Mouse (Mus musculus) hindbrain, postnatal 0 days (tissue): ENCODE data around the gene Nadk. TPM values are rescaled to one million over a fixed set of nuclear protein-coding genes. Genes with fewer than 3 reads are reported as not detected.
"Not testable (repeated sequence)": the region's sequence is repeated elsewhere in the genome, so short reads cannot be mapped to it uniquely, and the experiment has no call there.

Source experiments
- ATAC-seq: fragments of 200-750 bp; cut with Nextera tagmentation; 2 replicates; pipeline ENCODE4 v1.8.0; 2017; ENCODE audit warnings: mild to moderate bottlenecking, moderate TSS enrichment, moderate library complexity
- DNase-seq: peaks from one replicate; pipeline ENCODE4 v3.0.0-alpha.2; 2015; ENCODE audit warnings: low spot score
- H3K27ac ChIP-seq: fragments of 300-500 bp; sonication (generic); 2 replicates; pipeline ENCODE4 v1.5.1; 2014; ENCODE audit warnings: mild to moderate bottlenecking
- H3K27me3 ChIP-seq: fragments of 300-500 bp; sonication (generic); 2 replicates; pipeline ENCODE4 v1.6.1; 2014; ENCODE audit warnings: low read length, mixed read lengths; ENCODE audit not compliant: insufficient read depth
- H3K36me3 ChIP-seq: fragments of 300-500 bp; sonication (generic); 2 replicates; pipeline ENCODE4 v1.6.1; 2014; ENCODE audit warnings: low read length, mixed read lengths; ENCODE audit not compliant: insufficient read depth
- H3K4me1 ChIP-seq: fragments of 300-500 bp; sonication (generic); 2 replicates; pipeline ENCODE4 v1.6.1; 2014; ENCODE audit warnings: antibody characterized with exemption, low read length, mixed read lengths; ENCODE audit not compliant: insufficient read depth
- H3K4me2 ChIP-seq: fragments of 300-500 bp; sonication (generic); 2 replicates; pipeline ENCODE4 v1.6.1; 2014; ENCODE audit warnings: low read depth, mild to moderate bottlenecking, low read length, moderate library complexity, mixed read lengths
- H3K4me3 ChIP-seq: fragments of 300-500 bp; sonication (generic); 2 replicates; pipeline ENCODE4 v1.5.1; 2014; ENCODE audit warnings: low read length
- H3K9ac ChIP-seq: fragments of 300-500 bp; sonication (generic); replicated peaks from 2 replicates; pipeline ENCODE4 v1.6.1; 2014; ENCODE audit warnings: mild to moderate bottlenecking, low read length, moderate library complexity, mixed read lengths
- H3K9me3 ChIP-seq: fragments of 300-500 bp; sonication (generic); 2 replicates; pipeline ENCODE4 v1.6.1; 2016; ENCODE audit warnings: low read length, mixed read lengths
- CTCF ChIP-seq: IDR thresholded peaks from 2 replicates; pipeline ENCODE4 v1.5.1; 2016; ENCODE audit warnings: antibody characterized with exemption, control low read depth, low read depth
- WGBS: fragments of 180-500 bp; shearing (Covaris S2); extraction: QIAGEN DNeasy Blood & Tissue Kit; methylation state at CpG from one replicate; pipeline ENCODE4 v1.1.7; 2014; 5-methylcytosine and 5-hydroxymethylcytosine counted together
- polyA plus RNA-seq: library from polyadenylated mRNA; unstranded; fragments of >200 nt; fragmentation: Nextera tagmentation; extraction: Ambion mirVana; gene quantifications from 2 replicates; pipeline ENCODE4 v1.2.1, GENCODE M21; 2015
- total RNA-seq: library from RNA; depleted of rRNA; stranded (reverse); fragments of >200 nt; gene quantifications from 2 replicates; pipeline ENCODE4 v1.2.3, GENCODE M21; 2014

Gene Nadk
- total and polyA plus RNA-seq, 2 experiments from 2014 or later, result 57.5 to 98.6 TPM

DNA sequence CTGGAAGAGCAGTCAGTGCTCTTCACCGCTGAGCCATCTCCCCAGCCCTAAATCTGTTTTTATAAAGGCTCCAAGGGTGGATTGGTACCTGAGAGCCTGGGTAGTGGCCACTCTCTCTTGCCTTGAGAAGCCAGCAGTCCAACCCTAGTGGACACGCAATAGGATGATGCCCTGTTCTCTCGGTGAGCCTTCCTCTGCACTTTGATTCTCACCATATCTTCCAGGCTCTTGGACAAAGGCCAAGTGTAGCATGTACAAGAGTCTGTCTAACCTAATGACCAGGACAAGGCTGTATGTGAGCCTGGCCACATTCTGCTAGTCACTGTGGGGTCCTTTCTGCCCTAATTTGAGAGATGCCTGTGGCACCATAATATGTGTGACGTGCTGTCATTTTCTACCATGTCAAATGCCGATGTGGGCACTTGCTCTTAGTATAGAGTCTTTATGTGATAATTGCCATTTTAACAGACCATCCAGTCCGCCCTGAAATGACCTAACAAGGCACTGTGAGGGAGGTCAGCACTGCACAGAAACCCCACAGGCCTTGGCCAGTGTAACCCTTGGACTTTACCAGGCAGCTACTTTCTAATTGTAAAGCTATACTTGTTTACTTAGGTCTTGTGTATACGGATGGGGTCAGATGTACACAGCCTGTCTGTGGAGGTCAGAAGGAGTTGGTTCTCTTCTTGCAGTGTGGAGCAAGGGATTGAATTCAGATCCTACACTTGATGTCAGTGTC, 6.6 kb downstream of the Nadk start:
- Histone ChIP-seq H3K27me3 (no peaks in the 10 kb centered on the region), H3K4me2 (no peak overlapping the region), H3K4me1 (peaks cover 9% of the 10 kb centered on the region; the same call in 1 of the 2 replicates), H3K9me3 (no peaks in the 10 kb centered on the region), H3K4me3 (no peak overlapping the region), H3K27ac (no peak overlapping the region), H3K36me3 (no peaks in the 10 kb centered on the region), H3K9ac (no peak overlapping the region)
- no peak for TF ChIP-seq CTCF
- 94% methylated on average over 7 of the region's 7 CpGs for WGBS
- ATAC-seq (no peak), DNase-seq (no peak)

DNA sequence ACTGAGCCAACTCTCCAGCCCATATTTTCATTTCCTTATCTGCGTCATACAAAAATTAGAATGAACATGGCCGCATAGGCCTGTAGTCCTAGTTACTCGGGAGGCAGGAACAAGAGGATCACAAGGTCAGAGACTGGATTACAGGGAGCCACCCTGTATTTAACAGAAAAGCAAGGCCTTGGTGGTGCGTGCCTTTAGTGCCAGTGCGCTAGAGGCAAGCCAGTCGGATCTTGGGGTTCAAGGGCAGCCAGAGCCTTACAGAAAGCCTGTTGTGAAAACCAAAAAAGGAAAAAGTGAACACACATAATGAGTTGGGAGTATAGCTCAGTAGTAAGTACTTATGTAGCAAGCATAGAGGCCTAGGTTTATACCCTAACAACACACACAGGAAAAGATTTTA, 7.6 kb downstream of the Nadk start:
- Histone ChIP-seq H3K4me2 (no peak overlapping the region), H3K9ac (no peak overlapping the region), H3K4me1 (peaks cover 6% of the 10 kb centered on the region; the same call in 1 of the 2 replicates), H3K4me3 (no peak overlapping the region), H3K27ac (no peak overlapping the region), H3K9me3 (no peaks in the 10 kb centered on the region), H3K27me3 (no peaks in the 10 kb centered on the region), H3K36me3 (no peaks in the 10 kb centered on the region)
- DNase-seq (no peak), ATAC-seq (no peak)
- 93% methylated on average over 6 of the region's 6 CpGs for WGBS
- TF ChIP-seq CTCF, result no peak

DNA sequence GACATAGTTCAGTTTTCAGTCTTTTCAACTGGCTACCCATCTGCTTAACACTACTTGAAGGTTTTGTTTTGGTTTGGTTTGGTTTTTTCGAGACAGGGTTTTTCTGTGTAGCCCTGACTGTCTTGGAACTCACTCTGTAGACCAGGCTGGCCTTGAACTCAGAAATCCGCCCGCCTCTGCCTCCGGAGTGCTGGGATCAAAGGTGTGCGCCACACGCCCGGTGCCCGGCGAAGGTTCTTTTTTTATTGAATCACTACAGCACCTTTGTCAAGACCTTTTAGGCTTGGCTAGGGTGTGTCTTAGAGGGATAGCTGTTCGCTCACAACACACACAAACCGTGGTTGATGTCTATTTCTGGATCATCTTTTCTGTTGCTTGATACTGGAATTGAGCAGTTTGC, 8.1 kb downstream of the Nadk start:
- not testable (repeated sequence) for H3K9ac ChIP-seq, H3K36me3 ChIP-seq, ATAC-seq, H3K4me1 ChIP-seq, H3K4me3 ChIP-seq, DNase-seq, H3K9me3 ChIP-seq, H3K4me2 ChIP-seq, H3K27me3 ChIP-seq, H3K27ac ChIP-seq
- 96% methylated on average over 11 of the region's 11 CpGs for WGBS

DNA sequence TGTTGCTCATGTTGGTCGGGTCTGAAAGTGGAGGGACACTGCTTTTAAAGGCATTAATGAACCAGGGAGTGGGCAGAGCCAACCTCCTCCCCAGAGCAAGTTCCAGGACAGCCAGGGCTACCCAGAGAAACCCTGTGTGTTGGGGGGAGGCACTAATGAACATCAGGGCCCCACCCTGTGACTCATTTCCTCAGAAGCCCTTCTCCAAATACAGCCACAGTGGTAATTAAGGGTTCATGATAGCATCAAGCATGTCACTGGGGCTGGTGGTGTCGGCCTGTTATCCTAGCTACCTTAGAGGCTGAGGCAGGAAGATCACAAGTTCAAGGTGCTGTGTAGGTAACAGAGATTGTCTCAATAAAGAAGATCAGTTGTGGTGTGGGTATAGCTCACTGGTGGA, 9.3 kb downstream of the Nadk start:
- no peak for TF ChIP-seq CTCF
- no peak overlapping the region for H3K9ac ChIP-seq
- ATAC-seq, result no peak
- 89% methylated on average over 2 of the region's 2 CpGs for WGBS
- DNase-seq, result no peak
- H3K36me3 ChIP-seq, result no peaks in the 10 kb centered on the region
- no peaks in the 10 kb centered on the region for H3K9me3 ChIP-seq
- H3K27me3 ChIP-seq, result no peaks in the 10 kb centered on the region
- H3K4me2 ChIP-seq, result no peak overlapping the region
- H3K4me3 ChIP-seq, result no peak overlapping the region
- no peaks in the 10 kb centered on the region for H3K4me1 ChIP-seq
- H3K27ac ChIP-seq, result no peak overlapping the region

DNA sequence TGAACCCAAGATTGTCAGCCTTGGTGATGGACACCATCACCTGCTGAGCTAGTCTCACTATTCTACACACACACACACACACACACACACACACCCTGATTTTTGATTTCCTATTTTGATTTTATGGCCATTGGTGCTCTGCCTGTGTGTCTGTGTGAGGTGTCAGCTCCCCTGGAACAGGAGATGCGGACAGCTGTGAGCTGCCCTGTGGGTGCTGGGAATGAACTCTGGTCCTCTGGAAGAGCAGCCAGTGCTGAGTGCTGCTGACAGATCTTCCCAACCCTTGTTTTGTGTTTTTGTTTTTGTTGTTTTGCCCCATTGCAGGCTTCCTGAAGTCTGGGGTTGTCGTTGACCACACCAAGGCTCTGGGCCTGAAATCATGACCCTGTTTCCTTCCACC, 11.0 kb downstream of the Nadk start:
- DNase-seq (no peak), ATAC-seq (no peak)
- Histone ChIP-seq H3K9me3 (no peaks in the 10 kb centered on the region), H3K27me3 (no peaks in the 10 kb centered on the region), H3K27ac (no peak overlapping the region), H3K4me2 (no peak overlapping the region), H3K4me1 (no peaks in the 10 kb centered on the region), H3K9ac (no peak overlapping the region), H3K36me3 (peaks cover 8% of the 10 kb centered on the region; the same call in 1 of the 2 replicates), H3K4me3 (no peak overlapping the region)
- no peak for TF ChIP-seq CTCF
- WGBS, result 100% methylated on average over 2 of the region's 2 CpGs

DNA sequence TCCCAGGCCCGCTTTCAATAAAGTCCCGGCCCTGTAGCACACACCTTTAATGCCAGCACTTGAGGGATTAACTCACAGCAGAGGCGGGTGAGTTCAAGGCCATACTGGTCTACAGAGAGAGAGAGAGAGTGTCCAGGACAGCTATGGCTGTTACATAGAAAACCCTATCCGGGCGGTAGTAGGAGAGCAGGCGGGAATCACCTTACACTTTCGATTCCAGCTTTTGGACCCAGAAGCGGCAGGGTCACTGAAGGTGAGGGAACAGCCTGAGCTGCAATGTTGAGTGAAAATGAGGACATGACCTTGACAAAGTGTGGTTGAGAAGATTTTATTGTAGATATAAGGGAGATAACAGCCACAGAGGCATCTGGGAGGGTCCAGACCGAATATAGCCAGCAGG, 11.7 kb downstream of the Nadk start:
- no peak for ATAC-seq
- Histone ChIP-seq H3K4me1 (no peaks in the 10 kb centered on the region), H3K4me3 (no peak overlapping the region), H3K9me3 (no peaks in the 10 kb centered on the region), H3K36me3 (peaks cover 9% of the 10 kb centered on the region; the same call in 1 of the 2 replicates), H3K27ac (no peak overlapping the region), H3K4me2 (no peak overlapping the region), H3K9ac (no peak overlapping the region), H3K27me3 (no peaks in the 10 kb centered on the region)
- 97% methylated on average over 9 of the region's 9 CpGs for WGBS
- no peak for TF ChIP-seq CTCF
- DNase-seq, result no peak

DNA sequence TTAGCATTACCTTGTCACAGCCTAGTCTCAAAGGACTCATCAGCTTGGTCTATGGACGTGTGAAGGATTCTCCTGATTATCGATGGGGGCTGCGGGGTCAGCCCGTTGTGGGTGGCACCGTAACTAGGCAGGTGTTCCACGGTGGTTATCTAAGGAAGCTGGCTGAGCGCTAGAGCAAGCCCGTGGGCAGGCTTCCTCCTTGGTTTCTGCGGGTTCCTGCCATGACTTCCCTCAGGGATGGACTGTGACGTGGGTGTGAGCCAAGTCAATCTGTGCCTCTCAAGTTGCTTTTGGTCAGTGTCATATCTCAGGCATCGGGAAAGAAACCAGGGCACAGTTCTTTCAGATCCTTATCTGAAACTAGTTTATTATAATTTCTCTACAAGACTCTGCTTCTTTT, 12.8 kb downstream of the Nadk start:
- ATAC-seq (no peak), DNase-seq (no peak)
- 86% methylated on average over 11 of the region's 11 CpGs for WGBS
- Histone ChIP-seq H3K4me2 (no peak overlapping the region), H3K27me3 (no peaks in the 10 kb centered on the region), H3K9ac (no peak overlapping the region), H3K36me3 (peaks cover 16% of the 10 kb centered on the region; the same call in 1 of the 2 replicates), H3K27ac (no peak overlapping the region), H3K4me1 (no peaks in the 10 kb centered on the region), H3K9me3 (no peaks in the 10 kb centered on the region), H3K4me3 (no peak overlapping the region)
- no peak for TF ChIP-seq CTCF
